Mouse (Mus musculus) erythroblast, embryonic 14.5 days (primary cell): ENCODE measurements around the gene Fgfr2.

Source experiments
- GATA1 ChIP-seq: IDR thresholded peaks from 2 replicates; pipeline ENCODE4 v1.6.1; 2012; ENCODE audit warnings: low read length, inconsistent platforms, mixed read lengths
- TAL1 ChIP-seq: IDR thresholded peaks from 3 replicates; pipeline ENCODE4 v1.6.1; 2012; ENCODE audit warnings: low read length, inconsistent platforms, mixed read lengths

GRCm38 (mm10) chr7:132733521-132733920 lies 389.6 kb downstream of the Fgfr2 start:
- no peak for TF ChIP-seq GATA1
- no peak for TF ChIP-seq TAL1
